Mouse (Mus musculus): ENCODE data around the gene Zbtb8b. TPM values are rescaled to one million over a fixed set of nuclear protein-coding genes. Genes with fewer than 3 reads are reported as not detected.
"Not testable (repeated sequence)": the region's sequence is repeated elsewhere in the genome, so short reads cannot be mapped to it uniquely, and the experiment has no call there.

The Zbtb8b gene
- total RNA-seq (2015) (not detected in 2 replicates), total RNA-seq (2017) (not detected in 2 replicates)

DNA sequence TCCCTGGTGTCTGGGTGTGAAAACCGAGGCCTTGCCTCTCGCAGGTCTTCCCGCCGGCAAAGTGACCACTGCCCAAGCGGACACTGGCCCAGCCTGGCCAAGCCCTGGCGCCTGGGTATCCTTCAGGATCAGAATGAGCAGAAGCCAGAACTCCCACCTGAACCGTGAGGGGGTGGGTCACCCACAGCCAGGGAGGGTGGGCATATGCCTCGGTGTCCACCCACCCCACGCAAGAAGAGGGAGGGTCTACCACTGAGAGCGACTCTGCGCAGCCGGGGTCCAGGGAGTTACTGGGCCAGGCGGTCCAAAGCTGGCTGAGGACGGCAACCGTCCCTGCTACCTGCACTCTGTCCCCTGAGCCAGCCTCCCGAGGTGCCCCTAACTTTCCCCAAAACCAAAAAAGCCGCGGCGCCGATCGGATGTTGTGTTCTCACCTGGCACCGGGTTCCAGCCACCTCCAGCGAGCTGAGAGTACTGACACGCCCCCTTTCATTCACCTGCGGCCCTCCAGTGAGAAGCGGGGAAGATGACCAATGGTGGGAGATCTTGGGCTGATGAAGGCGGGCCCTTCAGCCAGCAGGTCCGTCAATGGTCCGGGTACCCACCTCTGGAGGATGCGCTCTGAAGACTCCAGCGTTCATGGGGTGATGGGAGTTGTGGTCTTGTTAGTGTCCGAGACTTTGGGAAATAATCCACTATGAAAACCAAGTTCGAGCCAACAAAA lies at the start of gene Zbtb8b:
Zbtb8b (minus strand) TSS at position 514 of the 724 bp plus-strand sequence.
- no peak for ATAC-seq (replicated peaks; ENCODE audit: poor library complexity)

DNA sequence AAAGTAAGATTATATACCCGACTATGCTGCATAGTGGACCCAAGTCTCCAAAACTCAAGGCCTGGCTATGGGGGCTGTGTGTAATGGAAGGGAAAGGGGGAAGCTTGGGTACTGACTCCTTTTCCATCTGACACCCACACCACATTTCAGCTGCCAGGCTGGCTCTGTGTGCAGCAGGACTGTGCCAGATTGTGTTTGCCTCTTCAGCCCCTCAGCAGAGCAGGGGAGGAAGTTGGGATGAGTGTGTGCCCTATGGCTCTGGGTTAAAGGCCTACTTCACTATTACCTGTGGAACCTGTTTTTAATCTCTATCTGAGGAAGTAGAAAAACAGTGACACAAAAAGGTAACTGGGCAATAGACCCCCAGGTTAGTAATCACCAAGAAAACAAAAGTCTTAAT lies 40.4 kb upstream of the Zbtb8b start:
- no peak for ATAC-seq (replicated peaks; ENCODE audit: poor library complexity)

DNA sequence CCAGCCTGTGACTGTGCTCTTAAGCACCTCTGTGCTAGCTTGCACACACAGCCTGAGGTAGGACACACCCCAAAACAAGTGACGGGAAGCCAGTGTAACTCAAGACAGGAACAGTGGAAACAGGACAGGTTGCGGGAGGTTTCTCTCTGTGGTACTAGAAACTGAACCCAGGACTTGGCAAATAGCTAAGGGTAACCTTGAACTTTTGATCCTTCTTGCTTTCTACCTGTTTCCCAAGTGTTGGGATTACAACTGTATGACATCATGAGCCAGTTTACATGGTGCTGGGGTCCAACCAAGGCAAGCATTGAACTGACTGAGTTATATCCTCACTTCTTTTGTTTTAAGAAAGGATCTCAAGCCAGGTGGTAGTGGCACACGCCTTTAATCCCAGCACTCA lies 39.2 kb upstream of the Zbtb8b start:
- no peak for ATAC-seq (replicated peaks; ENCODE audit: poor library complexity)

DNA sequence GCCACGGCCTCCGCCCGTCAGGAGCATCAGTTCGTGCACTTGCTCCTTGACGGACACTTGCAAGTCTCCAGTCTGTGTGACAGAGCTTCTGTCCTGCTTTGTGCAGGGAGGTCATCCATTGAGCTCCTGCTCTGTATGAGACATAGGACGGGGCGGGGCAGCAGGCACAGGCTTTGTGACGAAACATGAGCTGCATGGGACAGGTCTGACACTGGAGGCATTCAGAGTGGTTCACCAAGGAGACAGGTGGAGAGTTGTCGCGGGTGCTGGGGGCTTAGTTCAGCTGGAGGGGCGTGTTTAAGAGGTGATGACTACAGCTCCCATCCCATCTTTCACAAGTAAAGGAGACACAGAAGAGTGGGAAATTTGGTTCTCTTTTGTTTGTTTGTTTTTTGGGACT lies 35.4 kb upstream of the Zbtb8b start:
- no peak for ATAC-seq (replicated peaks; ENCODE audit: poor library complexity)

DNA sequence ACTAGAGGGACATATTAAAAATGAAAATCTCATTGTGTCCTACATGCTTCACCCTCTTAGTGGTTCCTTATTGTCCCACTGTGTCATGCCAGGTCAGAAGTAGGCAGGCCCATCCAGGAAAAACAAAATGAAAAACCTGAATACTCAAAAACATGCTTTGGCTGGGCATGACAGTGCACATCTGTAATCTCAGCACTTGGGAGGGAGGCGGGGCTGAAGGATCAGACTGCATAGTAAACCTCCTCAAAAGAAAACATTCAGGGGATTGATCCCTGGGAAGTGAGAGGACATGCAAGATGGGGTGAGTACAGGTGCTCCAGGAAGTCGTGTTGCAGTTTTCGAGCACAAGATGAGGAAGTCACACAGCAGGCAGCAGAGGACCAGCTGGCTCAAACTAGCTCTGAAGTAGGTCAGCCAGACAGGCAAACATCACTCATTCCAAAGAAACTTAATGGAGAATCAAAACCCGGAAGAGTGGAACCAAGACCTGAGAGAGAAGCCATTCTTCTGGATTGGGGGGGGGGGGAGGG lies 23.7 kb upstream of the Zbtb8b start:
- no peak for ATAC-seq (replicated peaks; ENCODE audit: poor library complexity)

DNA sequence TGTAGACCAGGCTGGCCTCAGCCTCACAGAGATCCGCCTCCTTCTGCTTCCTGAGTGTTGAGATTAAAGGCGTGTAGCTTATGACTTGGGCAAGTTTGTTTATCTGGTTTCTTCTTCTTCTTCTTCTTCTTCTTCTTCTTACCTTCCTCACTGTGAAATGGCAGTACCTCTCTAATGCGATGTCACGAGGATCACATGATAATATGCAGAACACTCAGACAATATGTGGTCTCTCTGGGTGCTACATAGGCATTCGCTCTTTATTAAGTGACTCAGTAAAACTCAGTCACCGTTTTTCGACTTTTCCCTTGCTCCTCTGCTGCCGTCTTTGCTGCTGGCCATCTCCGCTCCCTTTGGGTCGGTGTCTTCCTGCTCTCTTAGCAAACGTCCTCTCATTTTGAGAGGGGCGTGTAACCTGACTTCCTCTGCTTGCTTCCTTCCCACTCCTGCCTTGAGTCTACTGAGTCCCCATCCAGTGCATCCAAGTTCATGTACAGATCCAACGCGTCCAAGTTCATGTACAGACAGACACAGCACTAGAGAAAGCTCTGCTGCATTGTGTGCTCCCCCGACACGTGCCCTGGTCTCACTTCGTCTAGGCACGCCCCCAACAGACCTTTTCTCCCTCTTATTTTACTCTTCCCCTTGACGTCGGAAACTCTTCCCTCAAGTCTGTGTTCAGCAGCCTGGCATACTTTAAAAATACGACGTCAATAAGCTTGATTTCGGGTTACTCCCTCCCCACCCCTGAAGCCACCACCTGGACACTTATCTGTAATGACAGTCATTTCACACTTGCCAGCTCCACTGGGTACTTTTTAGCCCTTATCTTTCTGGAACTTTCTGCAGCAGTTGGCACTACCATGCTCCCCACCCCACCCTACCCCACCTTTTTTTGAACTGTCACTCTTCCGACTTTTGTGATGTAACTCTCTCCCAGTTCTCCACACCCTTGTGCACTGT lies 22.7 kb upstream of the Zbtb8b start:
- ATAC-seq (replicated peaks; ENCODE audit: poor library complexity) = peak; percentile 55

DNA sequence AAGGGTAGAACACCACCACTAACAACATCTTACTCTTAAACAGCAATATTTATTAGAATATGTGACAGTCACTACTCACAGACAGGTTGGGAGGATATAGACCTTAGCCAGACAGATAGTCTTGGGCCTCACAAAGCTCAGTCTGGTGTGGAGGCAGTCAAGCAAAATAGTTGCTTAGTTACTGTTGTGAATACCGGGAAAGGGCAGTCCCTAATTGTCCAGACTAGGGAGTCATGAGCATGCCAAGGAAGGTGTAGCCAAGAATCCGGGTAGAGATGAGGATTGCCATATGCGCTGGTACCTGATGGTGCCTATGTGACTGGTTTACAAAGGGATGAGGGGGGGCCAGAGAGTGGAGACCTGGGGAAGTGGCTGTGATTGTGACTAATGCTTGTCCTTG lies 21.5 kb upstream of the Zbtb8b start:
- no peak for ATAC-seq (replicated peaks; ENCODE audit: poor library complexity)

DNA sequence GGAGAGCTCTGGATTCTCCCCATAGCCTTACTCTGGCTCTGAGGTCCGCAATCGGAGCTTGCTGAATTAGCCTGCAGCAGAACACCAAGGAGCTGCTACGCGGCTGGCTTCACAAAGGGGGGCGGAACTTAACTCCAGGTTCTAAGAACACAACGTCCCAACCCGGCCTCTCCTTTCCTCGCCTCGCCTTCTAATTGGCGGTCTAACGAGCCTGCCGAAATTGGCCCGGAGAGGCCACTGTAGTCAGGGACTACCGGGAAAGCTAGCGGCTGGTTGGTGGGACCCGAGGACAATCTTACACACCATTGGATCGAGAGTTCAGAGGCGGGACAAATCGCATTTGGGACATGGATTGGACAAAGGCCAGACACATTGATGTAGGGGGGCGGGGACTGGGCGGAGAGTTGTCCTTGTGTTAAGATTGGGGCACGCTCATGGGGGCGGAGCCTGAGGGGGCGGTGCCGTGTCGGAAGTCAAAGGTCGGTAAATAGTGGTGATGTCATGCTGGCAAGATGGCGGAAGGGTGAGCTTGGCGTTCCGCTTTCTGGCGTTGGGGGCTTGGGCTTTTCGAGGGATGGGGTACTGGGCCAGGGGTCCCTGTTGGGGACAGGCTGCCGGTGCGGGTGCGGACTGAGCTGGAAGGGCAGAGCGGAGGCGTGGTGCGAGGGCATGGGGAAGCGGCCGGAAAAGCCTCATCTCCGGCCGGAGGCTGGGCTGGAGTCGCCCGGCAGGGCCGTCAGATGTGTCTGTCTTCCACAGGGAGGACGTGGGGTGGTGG lies 20.7 kb upstream of the Zbtb8b start, which contains the start of gene Bsdc1:
Bsdc1 (plus strand) TSS at position 399 of the 778 bp plus-strand sequence.
- ATAC-seq (replicated peaks; ENCODE audit: poor library complexity) = peak; percentile 79

DNA sequence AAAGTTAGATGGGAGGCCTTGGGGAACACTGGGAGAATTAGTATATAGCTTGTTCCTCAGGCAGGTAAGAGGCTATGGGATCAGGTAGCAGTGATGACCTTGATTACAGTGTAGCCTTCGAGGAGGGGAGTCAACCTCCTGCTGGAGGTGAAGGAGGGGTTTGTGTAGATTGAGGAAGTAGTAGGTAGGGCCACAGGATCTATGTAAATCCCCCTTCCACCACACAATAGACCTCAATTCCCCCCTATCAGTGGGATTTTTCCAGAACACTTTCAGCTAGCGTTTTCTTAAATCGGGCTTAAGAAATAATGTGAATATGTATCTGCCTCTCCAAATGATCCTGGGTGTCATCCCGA lies 20.2 kb upstream of the Zbtb8b start:
- ATAC-seq (replicated peaks; ENCODE audit: poor library complexity) = no peak

DNA sequence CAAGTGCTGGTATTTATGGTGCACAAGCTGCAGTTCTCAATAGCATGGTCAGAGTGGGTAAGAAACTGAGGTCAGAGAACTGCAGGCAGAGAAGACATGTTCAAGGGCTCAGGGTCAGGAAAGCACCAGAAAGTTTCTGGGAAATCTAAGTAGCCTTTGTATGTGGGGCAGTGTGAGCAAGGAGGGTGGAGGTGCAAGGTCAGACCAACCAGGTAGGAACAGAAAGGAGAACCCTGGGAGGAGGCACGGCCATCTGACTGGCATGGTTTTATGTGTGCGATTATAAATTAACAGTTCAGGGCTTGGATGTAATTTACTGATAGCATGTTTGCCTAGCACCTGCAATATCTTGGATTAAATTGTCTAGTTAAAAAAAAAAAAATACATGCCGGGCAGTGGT lies 19.1 kb upstream of the Zbtb8b start:
- no peak for ATAC-seq (replicated peaks; ENCODE audit: poor library complexity)

DNA sequence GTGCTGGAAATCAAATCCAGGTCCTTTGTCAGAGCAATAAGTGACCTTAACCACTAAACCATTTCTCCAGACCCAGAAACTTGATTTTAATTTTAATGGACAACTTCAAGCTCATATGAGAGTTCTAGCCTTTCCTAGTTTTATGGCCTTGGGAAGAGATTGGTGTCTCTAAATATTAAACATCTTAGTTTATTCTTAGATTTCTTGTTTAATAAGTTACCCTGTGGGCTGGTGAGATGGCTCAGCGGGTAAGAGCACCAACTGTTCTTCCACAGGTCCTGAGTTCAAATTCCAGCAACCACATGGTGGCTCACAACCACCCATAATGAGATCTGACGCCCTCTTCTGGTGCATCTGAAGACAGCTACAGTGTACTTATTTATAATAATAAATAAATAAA lies 16.7 kb upstream of the Zbtb8b start:
- not testable (repeated sequence) for ATAC-seq (replicated peaks; ENCODE audit: poor library complexity)

DNA sequence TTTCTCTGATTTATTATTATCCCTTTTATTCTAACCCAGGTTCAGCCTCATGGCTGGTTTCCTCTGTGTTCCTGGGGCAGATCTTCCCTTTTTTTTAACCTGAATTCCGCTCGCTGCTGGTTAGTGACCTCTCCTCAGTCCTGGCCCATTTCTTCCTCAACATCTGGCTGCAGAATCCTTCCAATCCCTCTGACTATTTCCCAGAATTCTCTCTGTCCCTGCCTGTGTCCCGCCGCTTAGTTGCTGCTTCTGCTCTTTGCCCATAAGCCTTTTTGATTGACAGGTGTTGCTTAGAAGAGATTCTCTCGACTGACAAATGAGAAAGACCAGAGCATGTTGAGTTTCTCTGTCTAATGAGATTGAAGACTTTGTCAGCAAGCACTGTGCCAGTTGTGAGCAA lies 15.5 kb upstream of the Zbtb8b start:
- no peak for ATAC-seq (replicated peaks; ENCODE audit: poor library complexity)

DNA sequence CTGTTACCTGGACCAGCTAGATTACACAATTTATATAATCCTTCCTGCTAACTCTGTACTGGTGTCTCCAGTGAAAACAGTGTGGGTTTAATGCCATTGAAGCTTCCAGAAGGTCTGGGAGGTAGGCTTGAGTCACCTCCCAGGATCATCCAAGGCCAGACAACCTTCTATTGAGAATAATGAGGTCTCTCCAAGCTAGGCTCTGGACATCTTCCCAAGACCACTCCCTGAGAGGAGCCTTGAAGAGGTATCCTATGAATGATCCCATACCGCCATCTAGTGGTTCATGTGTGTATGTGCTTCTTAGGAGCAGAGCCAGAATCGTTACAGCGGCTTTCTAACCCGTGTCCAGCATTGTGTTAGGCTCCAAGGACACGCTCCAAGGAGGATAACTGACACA lies 14.6 kb upstream of the Zbtb8b start:
- peak; percentile 98 for ATAC-seq (replicated peaks; ENCODE audit: poor library complexity)

DNA sequence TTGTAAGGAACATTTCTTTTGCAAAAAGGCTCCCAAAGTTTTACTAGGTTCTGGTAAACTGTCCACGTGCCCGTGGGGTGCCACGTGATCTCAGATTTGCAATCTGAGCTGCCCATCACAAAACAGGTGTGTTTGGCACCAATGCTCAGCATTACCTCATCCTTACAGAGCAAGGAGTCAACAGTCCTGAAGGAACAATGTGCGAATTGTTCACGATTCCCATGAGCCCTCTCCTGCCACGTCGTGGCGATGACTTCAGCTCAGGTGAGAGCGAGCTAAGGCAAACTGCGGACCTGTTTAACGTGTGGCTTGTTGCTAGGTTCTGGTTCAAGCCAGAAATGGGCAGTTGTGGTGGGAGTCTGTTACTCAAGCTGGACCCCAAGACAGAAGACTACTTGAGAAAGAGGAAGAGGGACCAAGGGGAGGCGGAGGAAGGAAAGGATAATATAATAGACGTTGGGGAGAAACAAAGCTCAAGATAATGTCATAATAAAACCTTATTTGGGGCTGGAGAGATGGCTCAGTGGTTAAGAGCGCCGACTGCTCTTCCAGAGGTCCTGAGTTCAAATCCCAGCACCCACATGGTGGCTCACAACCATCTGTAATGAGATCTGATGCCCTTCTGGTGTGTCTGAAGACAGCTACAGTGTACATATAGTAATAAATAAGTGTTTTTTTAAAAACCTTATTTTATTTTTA lies 11.0 kb upstream of the Zbtb8b start:
- ATAC-seq (replicated peaks; ENCODE audit: poor library complexity) = peak; percentile 53

DNA sequence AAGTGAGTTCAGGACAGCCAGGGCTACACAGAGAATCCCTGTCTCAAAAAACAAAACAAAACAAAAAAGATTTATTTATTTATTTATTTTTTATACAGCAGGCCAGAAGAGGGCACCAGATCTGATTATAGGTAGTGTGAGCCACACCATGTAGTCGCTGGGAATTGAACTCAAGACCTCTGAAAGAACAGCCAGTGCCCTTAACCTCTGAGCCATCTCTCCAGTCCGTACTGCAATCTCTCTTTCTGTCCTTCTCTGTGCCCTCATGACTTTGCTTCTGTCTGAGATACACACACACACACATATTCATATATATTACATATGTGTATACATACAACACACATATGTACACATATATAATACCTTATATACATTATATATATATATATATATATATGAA lies 10.2 kb upstream of the Zbtb8b start:
- ATAC-seq (replicated peaks; ENCODE audit: poor library complexity) = no peak

DNA sequence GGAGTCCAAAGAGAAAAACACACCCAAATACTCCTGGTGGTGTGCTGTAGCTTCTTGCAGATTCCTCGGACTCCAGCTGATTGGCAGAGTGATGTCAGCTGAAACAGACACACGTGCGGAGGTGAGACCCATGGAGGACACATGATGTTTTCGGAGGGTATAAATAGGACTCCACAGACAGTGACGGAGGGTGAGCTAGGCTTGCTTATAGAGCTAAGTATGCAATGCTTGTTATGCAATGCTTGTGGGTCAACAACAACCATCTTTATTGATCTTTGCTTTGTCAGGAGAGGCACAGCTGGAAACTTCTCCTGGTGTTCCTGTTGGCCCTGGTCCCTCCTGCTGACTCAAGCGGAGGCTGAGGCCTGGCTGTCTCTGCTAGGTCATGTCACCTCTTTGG lies 8.1 kb upstream of the Zbtb8b start:
- no peak for ATAC-seq (replicated peaks; ENCODE audit: poor library complexity)

DNA sequence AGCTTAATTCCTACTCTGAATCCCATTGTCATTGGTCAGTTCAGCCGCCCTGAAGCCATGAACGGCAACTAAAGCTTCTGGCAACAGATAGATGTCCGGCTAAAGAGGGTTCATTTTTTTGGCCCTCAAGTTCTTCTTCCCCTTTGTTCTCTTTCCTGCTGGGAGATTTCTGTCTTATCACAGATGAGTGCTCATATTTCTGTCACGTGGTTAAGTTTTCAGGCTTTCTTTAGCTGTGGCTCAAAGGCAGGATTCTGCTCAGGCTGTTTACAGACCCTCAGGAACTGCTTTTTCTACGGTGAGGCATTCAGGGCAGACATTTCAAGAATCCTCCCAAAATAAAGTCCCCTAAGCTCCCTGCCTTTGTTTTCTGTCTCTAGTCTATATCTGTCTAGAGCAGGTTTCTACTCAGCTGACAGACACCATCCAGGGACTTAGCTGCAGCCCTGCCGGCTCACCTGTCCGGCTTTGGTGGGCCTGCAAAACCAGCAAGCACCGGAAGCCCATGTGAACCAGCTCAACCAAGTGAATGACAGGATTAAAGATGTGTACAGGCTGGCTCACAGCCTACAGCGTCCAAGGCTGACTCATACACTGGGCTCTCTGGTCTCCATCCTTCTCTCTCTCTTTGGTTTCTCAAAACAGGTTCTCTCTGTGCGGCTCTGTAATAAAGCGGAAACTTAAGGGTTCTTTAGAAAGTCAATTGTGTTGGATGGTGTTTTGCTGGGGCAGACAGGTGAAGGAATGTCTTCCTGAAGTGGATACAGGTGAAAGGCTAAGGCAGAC lies 7.3 kb upstream of the Zbtb8b start:
- ATAC-seq (replicated peaks; ENCODE audit: poor library complexity) = no peak

DNA sequence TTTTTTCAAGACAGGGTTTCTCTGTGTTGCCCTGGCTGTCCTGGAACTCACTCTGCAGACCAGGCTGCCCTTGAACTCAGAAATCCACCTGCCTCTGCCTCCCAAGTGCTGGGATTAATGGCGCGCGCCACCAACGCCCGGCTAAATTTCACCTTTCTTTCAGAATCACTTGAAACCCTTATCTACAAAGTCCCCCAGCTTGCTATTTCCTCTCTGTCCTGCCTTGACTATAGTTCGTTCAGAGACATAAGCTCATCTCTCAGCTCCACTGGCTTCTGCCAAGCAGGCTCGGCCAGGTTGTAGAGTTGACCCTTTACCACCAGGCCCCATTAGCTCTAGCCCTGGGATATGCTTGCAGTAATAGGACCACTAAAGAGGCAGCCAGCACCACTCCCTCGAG lies 6.7 kb upstream of the Zbtb8b start:
- ATAC-seq (replicated peaks; ENCODE audit: poor library complexity) = no peak

DNA sequence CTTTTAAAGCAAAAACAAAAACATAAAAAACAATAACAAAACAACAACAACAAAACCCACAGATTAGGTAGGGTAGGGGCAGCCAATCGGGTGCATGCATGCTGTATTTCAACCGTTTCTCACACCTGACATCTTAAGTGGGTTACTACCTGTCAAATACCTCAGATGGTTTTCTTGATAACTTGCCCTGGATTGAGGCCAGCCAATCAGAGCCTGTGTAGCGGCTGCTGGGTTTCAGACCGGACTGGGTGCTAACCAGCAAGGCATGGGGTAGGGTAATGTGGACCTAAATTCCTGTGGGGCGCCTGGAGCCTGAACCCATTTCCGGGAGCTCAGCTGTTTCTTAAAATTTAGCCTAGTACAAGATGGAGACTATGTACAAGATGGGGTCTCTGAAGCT lies 492 bp upstream of the Zbtb8b start:
- no peak for ATAC-seq (replicated peaks; ENCODE audit: poor library complexity)

DNA sequence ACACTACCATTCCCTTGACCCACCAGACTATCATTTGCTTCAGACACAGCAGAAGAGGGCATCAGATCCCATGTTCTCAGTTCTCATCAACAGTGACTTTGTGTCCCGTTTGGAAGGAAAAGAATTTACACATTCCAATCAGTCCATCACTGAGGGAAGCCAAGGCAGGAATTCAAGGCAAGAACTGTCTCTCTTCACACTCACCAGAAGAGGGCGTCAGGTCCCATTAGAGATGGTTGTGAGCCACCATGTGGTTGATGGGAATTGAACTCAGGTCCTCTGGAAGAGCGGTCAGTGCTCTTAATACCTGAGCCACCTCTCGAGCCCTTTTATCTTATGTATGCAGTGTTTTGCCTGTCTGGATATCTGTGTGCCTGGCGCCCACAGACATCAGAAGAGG lies 22.3 kb downstream of the Zbtb8b start:
- no peak for ATAC-seq (replicated peaks; ENCODE audit: poor library complexity)

Data from megakaryocyte progenitor cell, adult 5-6 weeks (primary cell).